Mouse (Mus musculus) splenic B cell, adult 2 months (primary cell): ENCODE results near the gene Rgs9bp.

Experiments
- DNase-seq: peaks from one replicate; pipeline ENCODE4 v3.0.0-alpha.2; 2011; ENCODE audit warnings: low read depth, low spot score
- H3K27me3 ChIP-seq: 2 replicates; pipeline ENCODE4 v1.6.1; 2012; ENCODE audit warnings: mild to moderate bottlenecking, low read length, moderate library complexity, mixed read lengths; ENCODE audit not compliant: control insufficient read depth, poor library complexity, insufficient read depth, severe bottlenecking
- H3K36me3 ChIP-seq: 2 replicates; pipeline ENCODE4 v1.6.1; 2012; ENCODE audit warnings: mild to moderate bottlenecking, low read length, moderate library complexity, mixed read lengths; ENCODE audit not compliant: control insufficient read depth, poor library complexity, insufficient read depth, severe bottlenecking

Rgs9bp gene

DNA sequence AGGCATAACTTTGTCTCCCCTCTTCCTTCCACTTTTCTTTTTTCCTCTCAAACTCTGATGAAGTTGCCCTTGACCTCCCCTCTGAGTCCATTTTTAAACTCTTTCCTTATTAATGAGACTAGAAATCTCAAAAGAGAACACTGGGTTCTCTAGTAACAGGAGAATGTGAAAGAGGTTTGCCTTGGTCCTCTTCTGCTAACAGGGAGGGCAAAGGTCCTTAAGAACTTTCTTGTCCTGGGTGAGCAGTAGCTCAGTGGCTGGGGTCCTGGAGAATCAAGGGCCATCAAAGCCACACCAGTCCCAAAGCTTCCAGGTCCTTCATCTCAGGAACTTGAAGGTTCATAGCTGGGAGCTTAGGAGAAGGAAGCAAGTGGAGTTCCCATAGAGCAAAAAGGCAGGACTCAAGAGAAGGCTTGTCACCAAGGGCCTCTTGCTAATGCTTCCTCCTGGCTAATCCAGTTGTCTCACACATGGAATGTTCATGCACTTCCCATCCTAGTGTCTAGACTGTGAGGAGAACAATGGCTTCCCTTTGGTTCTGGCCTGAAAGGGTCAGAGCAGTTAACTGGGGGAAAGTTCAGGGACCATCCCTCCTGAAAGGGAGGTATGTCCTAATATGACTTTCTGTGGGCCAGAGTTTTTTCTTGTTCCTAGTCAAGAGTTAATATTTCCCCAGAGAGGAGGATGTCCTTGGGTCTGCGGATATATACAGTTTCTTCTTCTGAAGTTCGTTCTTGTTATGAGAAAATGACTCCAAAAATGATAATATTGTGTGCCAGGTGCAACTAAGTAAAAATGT, 21.1 kb downstream of the Rgs9bp start:
- no peak for DNase-seq
- H3K27me3 ChIP-seq: no peaks in the 10 kb centered on the region
- H3K36me3 ChIP-seq: no peaks in the 10 kb centered on the region

DNA sequence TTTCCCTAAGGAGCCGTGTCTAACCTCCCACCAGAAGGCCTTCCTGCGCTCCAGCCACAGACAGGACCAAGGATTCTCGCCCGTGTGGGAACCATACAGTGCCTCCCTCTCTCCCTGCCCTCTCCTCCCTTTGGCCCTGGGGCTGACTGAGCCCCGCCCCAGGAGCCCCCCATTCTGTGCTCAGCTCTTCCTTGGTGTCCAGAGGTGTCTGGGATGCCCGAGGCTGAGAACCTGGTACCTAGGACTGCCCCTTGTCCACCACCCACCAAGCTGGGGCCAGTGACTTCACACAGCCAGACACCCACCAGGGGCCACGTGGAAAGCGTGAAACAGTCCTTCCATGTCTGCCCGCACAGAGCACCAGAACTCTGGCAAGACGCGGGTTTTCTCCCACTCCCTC, 22.3 kb downstream of the Rgs9bp start:
- no peaks in the 10 kb centered on the region for H3K36me3 ChIP-seq
- no peaks in the 10 kb centered on the region for H3K27me3 ChIP-seq
- DNase-seq: no peak

DNA sequence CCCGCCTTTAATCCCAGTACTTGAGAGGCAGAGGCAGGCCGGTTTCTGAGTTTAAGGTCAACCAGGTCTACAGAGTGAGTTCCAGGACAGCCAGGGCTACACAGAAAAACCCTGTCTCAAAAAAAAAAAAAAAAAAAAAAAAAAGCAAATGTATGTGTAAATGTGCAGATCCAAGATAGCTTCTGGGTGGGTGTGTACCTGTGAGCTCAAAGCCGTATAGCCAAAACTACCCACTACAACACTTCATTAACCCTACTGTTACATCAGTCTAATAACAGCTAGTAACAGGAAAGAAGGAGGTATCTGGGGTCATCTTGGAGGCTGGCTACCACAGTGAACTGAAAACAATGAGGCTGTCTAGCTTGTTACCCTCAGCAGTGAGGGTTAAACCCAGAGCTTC, 25.5 kb downstream of the Rgs9bp start:
- Histone ChIP-seq H3K36me3 (no peaks in the 10 kb centered on the region), H3K27me3 (no peaks in the 10 kb centered on the region)
- DNase-seq: no peak

DNA sequence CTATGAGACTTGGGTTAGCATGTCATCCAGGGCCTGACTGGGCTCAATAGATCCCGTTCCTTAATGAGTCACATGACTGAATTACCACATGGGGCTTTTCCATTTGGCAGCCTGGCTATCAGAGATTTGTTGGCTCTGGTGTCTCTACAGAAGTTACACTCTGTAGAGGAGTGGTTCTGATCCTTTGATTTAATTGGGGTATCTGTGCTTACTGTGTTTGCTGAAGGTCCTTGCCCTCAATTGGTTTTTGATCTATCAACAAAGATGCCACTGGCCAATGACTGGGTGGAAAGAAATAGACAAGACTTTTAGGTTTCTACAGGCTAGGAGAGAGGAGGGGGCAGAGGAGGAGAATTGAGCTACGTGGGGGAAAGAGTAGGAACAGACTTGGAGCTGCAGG, 26.7 kb downstream of the Rgs9bp start:
- no peaks in the 10 kb centered on the region for H3K36me3 ChIP-seq
- no peaks in the 10 kb centered on the region for H3K27me3 ChIP-seq
- DNase-seq: no peak

DNA sequence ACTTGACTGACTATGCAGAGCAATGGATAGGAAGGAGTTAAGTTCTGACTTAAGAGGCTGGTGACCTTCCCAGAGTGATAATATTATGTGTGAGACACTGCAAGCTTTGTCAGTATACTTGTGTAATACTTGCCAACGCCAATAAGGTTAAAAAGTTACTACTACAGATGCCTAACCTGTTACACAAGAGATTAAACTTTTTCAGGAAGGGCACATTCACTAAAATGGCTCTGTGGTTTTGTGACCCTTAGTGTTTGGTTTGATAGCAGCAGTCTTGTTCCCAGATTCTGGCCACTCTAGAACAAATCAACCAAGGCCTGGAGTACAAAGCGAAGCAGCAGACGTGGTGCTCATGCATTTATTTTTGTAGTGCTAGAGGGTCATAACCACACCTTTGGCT, 27.8 kb downstream of the Rgs9bp start:
- no peak for DNase-seq
- no peaks in the 10 kb centered on the region for H3K36me3 ChIP-seq
- no peaks in the 10 kb centered on the region for H3K27me3 ChIP-seq

DNA sequence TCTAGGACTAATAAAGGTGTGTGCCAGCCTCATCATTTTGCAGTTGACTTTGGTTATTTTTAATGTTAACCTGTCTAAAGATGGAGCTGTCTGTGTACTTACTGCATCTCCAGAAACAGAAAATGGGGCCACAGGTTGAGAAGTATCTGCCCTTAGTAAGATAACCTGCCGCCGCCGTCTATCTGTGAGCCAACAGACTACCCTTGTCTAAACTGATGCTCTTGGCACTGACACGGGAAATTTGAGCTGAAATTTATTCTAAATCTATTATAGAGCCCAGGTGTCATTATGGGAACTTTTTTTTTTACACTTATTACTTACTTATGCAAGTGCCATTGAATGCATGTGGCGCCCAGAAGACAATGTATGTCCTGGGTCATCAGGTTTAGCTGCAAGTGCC, 28.5 kb downstream of the Rgs9bp start:
- DNase-seq: no peak
- no peaks in the 10 kb centered on the region for H3K36me3 ChIP-seq
- no peaks in the 10 kb centered on the region for H3K27me3 ChIP-seq

DNA sequence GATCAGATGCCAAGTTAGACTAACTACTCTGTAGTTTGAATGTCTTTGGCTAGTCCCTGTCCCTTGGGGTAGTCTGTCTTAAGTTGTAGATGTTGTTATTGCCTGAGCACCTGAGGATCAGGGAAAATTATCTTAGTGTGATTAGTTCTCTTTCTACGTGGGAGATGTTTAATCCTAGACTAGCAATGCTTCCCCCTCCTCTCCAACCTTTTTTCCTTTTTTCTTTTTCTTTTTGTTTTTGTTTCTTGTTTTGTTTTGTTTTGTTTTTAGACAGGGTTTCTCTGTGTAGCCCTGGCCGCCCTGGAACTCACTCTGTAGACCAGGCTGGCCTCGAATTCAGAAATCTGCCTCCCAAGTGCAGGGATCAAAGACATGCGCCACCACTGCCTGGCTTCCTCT, 29.2 kb downstream of the Rgs9bp start, which contains the start of gene Nudt19:
Nudt19 (minus strand) TSS at position 100 of the 399 bp plus-strand sequence.
- no peaks in the 10 kb centered on the region for H3K36me3 ChIP-seq
- no peaks in the 10 kb centered on the region for H3K27me3 ChIP-seq
- no peak for DNase-seq

DNA sequence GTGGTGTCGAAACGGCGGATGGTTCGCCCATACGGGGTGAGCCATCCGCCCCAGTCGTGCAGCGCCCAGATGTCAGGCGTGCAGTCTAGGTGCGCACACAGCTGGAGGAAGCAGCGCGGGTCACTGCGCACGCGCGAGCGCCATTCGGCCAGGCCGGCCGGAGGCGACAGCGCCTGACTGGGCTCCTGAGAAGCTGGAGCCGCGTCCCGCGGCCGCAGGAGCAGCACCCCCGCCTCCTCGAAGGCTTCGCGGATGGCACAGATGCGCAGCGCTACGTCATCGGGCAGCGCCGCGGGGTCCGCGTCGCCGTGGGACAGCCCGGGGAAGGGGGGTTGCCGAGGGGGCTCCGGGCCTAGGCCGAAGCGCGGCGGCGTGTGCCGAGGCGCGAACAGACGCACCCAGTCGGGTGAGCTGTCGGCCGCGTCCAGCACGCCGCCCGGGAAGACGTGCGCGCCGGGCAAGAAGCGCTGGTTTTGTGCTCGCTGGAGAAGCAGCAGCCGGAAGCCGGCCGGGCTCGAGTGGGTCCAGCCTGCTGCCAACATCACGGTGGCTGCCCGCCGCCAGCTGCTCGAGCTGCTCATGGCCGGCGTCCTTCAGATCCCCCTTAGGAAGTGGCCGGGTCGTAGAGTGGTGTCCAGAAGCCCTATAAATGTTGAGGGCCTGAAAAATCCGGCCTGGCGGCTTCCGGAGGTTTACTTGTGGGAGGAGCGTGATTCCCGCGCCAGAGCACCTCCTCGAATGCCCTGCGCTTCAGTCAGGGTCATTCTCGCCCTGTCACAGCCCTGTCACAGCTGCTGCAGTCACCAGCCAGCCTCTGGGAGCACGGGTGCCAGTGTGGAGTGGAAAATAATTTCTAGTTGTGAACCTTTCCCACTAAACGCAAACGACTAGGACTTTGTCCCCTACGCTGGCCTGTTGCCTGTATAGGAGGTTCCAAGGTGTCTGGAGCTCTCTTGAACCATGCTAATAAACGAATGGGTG, 29.9 kb downstream of the Rgs9bp start:
- Histone ChIP-seq H3K27me3 (no peaks in the 10 kb centered on the region), H3K36me3 (no peaks in the 10 kb centered on the region)
- DNase-seq: peak; percentile 90

DNA sequence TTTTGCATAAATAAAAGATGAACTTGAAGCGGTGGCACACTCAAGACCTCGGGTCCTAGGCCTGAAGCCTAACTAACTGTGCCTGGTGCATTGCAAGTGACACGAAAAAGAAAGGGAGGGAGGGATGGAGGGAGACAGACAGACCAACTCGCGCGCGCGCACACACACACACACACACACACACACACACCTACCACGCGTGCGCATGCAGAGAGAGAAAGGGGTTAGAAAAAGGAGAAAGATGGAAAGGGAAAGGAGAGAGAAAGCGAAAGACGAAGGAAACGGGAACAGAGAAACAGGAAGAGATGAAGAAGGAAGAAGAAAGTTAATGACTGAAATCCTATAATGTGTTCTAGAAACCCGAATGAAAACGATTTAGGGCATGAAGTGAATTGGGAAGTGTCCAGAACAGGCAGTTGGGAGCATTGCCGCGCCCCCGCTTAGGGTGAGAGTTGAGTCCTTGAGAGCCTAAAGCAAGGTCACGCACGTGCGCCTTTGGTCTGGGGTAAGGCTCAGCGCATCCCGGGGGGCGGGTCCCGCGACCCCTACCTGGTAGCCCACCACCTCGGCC, 30.7 kb downstream of the Rgs9bp start:
- Histone ChIP-seq H3K27me3 (no peaks in the 10 kb centered on the region), H3K36me3 (0 out of 2 replicates have a peak, but pooled peaks cover 2% of the 10 kb centered on the region)
- peak; percentile 49 for DNase-seq

DNA sequence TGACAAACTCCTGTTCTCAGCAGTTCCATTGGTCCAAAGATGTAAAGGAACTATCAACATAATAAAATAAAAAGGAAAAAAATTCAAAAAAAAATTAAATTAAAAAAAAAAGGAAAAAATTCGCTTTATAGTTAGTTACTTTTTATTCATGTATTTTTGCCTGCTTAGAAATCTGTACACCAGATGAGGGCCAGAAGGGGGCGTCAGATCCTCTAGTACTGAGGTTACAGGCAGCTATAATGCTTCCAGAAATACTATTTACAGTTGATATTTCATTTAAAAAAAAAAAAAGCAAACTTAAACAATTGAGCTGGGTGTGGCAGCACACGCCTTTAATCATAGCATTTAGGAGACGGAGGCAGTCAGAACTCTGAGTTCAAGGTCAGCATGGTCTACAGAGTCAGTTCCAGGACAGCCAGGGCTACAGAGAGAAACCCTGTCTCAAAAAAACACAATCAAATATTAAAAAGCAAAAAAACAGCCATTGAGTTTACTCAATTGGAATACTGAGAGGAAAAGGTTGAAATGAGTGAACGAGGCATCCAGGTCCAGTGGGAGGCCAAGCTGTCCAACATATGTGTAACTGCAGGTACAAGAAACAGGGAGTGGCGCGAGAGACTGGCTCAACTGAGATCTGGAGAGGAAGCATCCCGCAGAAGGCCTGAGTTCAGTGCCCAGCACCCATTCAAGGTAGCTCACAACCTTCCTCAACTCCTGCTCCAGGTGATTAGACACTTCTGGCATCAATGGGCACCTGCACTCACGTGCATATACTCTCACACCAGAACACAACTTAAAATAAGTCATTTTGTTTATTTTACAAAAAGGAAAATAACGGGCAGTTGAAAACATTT, 31.4 kb downstream of the Rgs9bp start:
- Histone ChIP-seq H3K36me3 (0 out of 2 replicates have a peak, but pooled peaks cover 2% of the 10 kb centered on the region), H3K27me3 (no peaks in the 10 kb centered on the region)
- DNase-seq: peak; percentile 61

DNA sequence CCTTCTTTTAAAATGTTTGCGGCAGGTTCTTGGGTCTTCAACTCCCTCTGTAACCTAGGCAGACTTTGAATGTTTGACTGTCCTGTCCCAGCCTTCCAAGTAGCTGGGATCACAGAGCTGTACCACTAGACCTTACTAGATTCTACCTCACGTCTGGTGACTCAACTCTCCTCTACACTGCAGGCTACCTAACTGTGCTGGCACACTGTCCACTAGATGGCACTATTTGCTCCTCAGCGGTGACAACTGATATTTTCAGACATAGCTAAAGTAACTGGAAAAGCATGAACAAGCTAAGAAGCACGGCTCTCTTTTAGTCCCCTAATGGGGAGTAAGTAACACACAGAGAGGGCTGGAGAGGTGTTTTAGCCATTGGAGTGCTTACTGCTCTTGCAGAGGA, 39.5 kb downstream of the Rgs9bp start:
- H3K36me3 ChIP-seq: peaks cover 2% of the 10 kb centered on the region; the same call in 1 of the 2 replicates
- peak; percentile 79 for DNase-seq
- H3K27me3 ChIP-seq: no peaks in the 10 kb centered on the region

DNA sequence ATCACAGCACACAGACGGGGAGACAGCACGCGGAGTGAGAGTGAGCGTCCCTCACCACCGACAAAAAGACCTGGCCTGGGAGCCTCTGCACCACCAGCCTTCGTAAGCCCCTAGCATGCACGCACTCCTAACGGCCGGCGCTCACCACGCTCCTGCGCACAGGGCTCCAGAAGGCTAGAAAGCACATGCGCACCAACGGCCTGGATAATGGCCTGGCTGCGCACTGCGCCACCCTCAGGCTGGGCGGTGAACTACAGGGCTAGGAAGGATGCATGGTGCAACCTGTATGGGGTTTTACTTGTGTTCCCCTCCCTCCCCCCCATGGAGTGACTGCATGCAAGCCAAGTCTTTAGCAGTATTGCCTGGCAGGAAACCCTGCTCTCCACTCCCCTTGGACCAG, 47.8 kb downstream of the Rgs9bp start, which contains the start of gene Tdrd12:
Tdrd12 (minus strand) TSS at position 184 of the 400 bp plus-strand sequence.
- Histone ChIP-seq H3K27me3 (no peaks in the 10 kb centered on the region), H3K36me3 (no peaks in the 10 kb centered on the region)
- DNase-seq: peak; percentile 6

DNA sequence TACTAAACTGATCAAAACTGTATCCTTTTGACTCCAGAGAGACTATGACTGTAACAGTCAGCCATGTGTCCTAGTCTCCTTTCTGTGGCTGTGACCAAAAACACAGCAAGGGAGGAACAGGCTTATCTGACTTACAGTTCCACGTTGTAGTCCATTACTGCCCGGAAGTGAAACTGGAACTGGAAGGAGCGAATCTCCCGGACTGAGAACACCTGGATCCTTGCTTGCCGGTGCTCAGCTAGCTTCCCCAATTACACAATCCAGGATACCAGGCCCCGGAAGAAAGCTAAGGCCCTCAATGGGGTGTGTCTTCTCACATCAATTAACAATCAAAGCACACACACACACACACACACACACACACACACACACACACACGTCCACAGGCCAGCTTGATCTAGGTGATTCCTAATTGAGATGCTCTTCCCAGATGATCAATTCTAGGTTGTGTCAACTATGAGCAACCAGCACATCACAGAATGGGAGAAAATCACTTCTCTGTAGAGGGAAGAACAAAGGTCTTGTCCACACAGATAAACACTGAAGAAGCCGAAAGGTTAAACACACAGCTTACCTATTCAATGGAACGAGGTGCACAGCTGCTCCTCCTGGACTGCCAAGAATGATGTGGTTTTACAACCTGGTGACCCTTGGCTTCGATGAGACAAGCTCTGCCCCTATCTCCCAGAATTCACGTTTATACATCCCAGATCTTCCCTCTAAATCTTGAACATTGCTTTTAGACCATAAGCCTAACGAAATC, 49.5 kb downstream of the Rgs9bp start:
- Histone ChIP-seq H3K36me3 (no peaks in the 10 kb centered on the region), H3K27me3 (no peaks in the 10 kb centered on the region)
- DNase-seq: no peak
